Mouse (Mus musculus) liver, embryonic 12.5 days (tissue): ENCODE measurements around the gene Slc31a1. TPM values are rescaled to one million over a fixed set of nuclear protein-coding genes. Genes with fewer than 3 reads are reported as not detected.

Experiments
- ATAC-seq: fragments of 200-750 bp; cut with Nextera tagmentation; 2 replicates; pipeline ENCODE4 v1.8.0; 2017; ENCODE audit warnings: moderate number of reproducible peaks, mild to moderate bottlenecking, moderate library complexity
- H3K27ac ChIP-seq: fragments of 300-500 bp; sonication (generic); 2 replicates; pipeline ENCODE4 v1.5.1; 2016; ENCODE audit warnings: mild to moderate bottlenecking
- H3K27me3 ChIP-seq: fragments of 300-500 bp; sonication (generic); replicated peaks from 2 replicates; pipeline ENCODE4 v1.6.1; 2016; ENCODE audit warnings: mild to moderate bottlenecking, moderate library complexity
- H3K36me3 ChIP-seq: fragments of 300-500 bp; sonication (generic); 2 replicates; pipeline ENCODE4 v1.6.1; 2016; ENCODE audit warnings: mild to moderate bottlenecking, moderate library complexity
- H3K4me1 ChIP-seq: fragments of 300-500 bp; sonication (generic); 2 replicates; pipeline ENCODE4 v1.6.1; 2016
- H3K4me2 ChIP-seq: fragments of 300-500 bp; sonication (generic); 2 replicates; pipeline ENCODE4 v1.6.1; 2016; ENCODE audit warnings: mild to moderate bottlenecking, moderate library complexity
- H3K4me3 ChIP-seq: fragments of 300-500 bp; sonication (generic); 2 replicates; pipeline ENCODE4 v1.5.1; 2016; ENCODE audit warnings: mild to moderate bottlenecking, moderate library complexity
- H3K9ac ChIP-seq: fragments of 300-500 bp; sonication (generic); 2 replicates; pipeline ENCODE4 v1.6.1; 2016; ENCODE audit warnings: mild to moderate bottlenecking, moderate library complexity
- H3K9me3 ChIP-seq: fragments of 300-500 bp; sonication (generic); replicated peaks from 2 replicates; pipeline ENCODE4 v1.6.1; 2016; ENCODE audit warnings: mild to moderate bottlenecking, moderate library complexity
- WGBS: fragments of 180-500 bp; shearing (Covaris S2); methylation state at CpG from one replicate; pipeline ENCODE4 v1.1.7; 2016; ENCODE audit not compliant: insufficient replicate concordance; 5-methylcytosine and 5-hydroxymethylcytosine counted together
- polyA plus RNA-seq: library from polyadenylated mRNA; unstranded; fragments of >200 nt; fragmentation: Nextera tagmentation; extraction: Ambion mirVana; gene quantifications from 2 replicates; pipeline ENCODE4 v1.2.1, GENCODE M21; 2016

The Slc31a1 gene
- polyA plus RNA-seq, 1 experiment from 2014 or later, result 45.8 TPM

DNA sequence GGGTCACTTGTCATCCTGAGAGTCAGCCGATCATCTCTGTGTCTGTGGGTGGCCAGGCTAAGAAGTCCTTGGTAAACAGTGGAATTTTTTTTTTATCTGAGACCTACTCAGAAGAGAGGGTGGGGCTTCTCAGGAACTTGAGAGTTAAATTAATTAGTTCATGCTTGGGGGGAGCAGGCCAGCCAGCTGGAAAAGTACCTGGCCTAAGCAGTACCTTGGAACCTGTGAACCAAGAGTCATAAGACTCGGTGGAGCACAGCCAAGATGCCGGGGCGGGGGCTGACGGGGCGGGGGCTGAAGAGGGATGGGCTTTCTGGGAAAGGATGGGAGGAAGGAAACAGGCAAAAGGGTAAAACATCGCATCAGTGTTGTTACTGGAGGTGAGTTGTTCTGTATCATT lies 77.3 kb downstream of the Slc31a1 start:
- ATAC-seq, result no peak
- WGBS, result 71% methylated on average over 7 of the region's 7 CpGs
- no peak overlapping the region for H3K9ac ChIP-seq

GRCm38 (mm10) chr4:62439793-62440192 lies 79.3 kb downstream of the Slc31a1 start:
- ATAC-seq, result no peak
- H3K4me2 ChIP-seq, result no peak overlapping the region
- H3K4me1 ChIP-seq, result no peaks in the 10 kb centered on the region
- no peak overlapping the region for H3K4me3 ChIP-seq
- no peak overlapping the region for H3K9ac ChIP-seq
- H3K9me3 ChIP-seq, result no peaks in the 10 kb centered on the region
- H3K27me3 ChIP-seq, result no peaks in the 10 kb centered on the region
- 25% methylated on average over 4 of the region's 4 CpGs for WGBS
- no peaks in the 10 kb centered on the region for H3K36me3 ChIP-seq
- no peak overlapping the region for H3K27ac ChIP-seq

More for the DNA sequence above, 77.3 kb downstream of the Slc31a1 start:
- Histone ChIP-seq H3K27ac (no peak overlapping the region), H3K9me3 (no peaks in the 10 kb centered on the region), H3K27me3 (no peaks in the 10 kb centered on the region), H3K4me3 (no peak overlapping the region), H3K4me2 (no peak overlapping the region), H3K36me3 (no peaks in the 10 kb centered on the region), H3K4me1 (no peaks in the 10 kb centered on the region)

DNA sequence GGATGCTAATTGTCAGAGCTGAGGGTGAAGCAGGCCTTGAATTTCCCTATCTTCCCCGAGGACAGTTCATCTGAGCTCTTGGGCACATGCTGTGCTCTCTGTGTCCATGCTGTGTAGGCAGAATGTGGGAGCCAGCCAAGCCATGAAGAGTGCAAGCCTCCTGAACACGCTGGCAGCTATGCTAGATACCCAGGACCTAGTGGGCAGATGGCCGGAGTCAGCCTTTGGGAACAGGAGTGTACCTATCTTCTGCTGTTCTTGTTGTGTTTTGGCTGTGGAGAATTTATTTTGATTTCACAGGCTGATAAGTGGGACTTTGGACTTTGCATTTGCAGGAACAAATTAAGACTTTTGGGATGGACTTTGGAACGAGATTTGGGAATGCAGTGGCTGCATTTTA lies 80.0 kb downstream of the Slc31a1 start:
- no peak overlapping the region for H3K4me3 ChIP-seq
- WGBS, result 55% methylated on average over 4 of the region's 4 CpGs
- no peaks in the 10 kb centered on the region for H3K4me1 ChIP-seq
- no peaks in the 10 kb centered on the region for H3K9me3 ChIP-seq
- no peaks in the 10 kb centered on the region for H3K27me3 ChIP-seq
- no peak overlapping the region for H3K9ac ChIP-seq
- no peaks in the 10 kb centered on the region for H3K36me3 ChIP-seq
- H3K4me2 ChIP-seq, result no peak overlapping the region
- no peak overlapping the region for H3K27ac ChIP-seq
- no peak for ATAC-seq

GRCm38 (mm10) chr4:62440986-62441385 lies 80.5 kb downstream of the Slc31a1 start:
- Histone ChIP-seq H3K27ac (no peak overlapping the region), H3K36me3 (no peaks in the 10 kb centered on the region), H3K27me3 (no peaks in the 10 kb centered on the region), H3K4me2 (no peak overlapping the region), H3K9me3 (no peaks in the 10 kb centered on the region), H3K4me3 (no peak overlapping the region), H3K4me1 (no peaks in the 10 kb centered on the region), H3K9ac (no peak overlapping the region)
- 69% methylated on average over 4 of the region's 4 CpGs for WGBS
- no peak for ATAC-seq

Other genes starting within 250 kb of the Slc31a1 start
- not detected in 2 replicates for gene Mup21, start 209.9 kb upstream of the Slc31a1 start, polyA plus RNA-seq
- gene Zfp37, start 129.7 kb upstream of the Slc31a1 start, polyA plus RNA-seq, result 0.82 and 1.2 TPM in 2 replicates
- 6.5 and 6.8 TPM in 2 replicates for gene Slc31a2, start 98.2 kb upstream of the Slc31a1 start, polyA plus RNA-seq
- gene Fkbp15, start 179 bp upstream of the Slc31a1 start, polyA plus RNA-seq, result 18.6 and 21.1 TPM in 2 replicates
- 94.4 and 95.5 TPM in 2 replicates for gene Cdc26, start 47.9 kb downstream of the Slc31a1 start, polyA plus RNA-seq
- gene Prpf4, start 48.1 kb downstream of the Slc31a1 start, polyA plus RNA-seq, result 18.5 and 18.8 TPM in 2 replicates
- gene Rnf183, start 74.5 kb downstream of the Slc31a1 start, polyA plus RNA-seq, result not detected in 2 replicates
- 2.4 and 2.6 TPM in 2 replicates for gene Wdr31, start 110.2 kb downstream of the Slc31a1 start, polyA plus RNA-seq
- gene Bspry, start 119.3 kb downstream of the Slc31a1 start, polyA plus RNA-seq, result 0.24 and 0.27 TPM in 2 replicates
- gene Hdhd3, start 142.7 kb downstream of the Slc31a1 start, polyA plus RNA-seq, result 4.3 and 4.6 TPM in 2 replicates
- 626 and 633 TPM in 2 replicates for gene Alad, start 159.2 kb downstream of the Slc31a1 start, polyA plus RNA-seq
- 80.6 and 84.1 TPM in 2 replicates for gene Pole3, start 164.3 kb downstream of the Slc31a1 start, polyA plus RNA-seq
- gene 4933430I17Rik, start 164.6 kb downstream of the Slc31a1 start, polyA plus RNA-seq, result 0.12 and 0.21 TPM in 2 replicates
- 8.1 and 9.0 TPM in 2 replicates for gene Rgs3, start 199.1 kb downstream of the Slc31a1 start, polyA plus RNA-seq